Mouse (Mus musculus) liver (tissue): ENCODE results near the gene Olfr1324.
"Not testable (repeated sequence)": the region's sequence is repeated elsewhere in the genome, so short reads cannot be mapped to it uniquely, and the experiment has no call there.

Experiments
- DNase-seq: peaks from one replicate; pipeline ENCODE4 v3.0.0-alpha.2; 2020; ENCODE audit warnings: mixed read lengths

Gene Olfr1324

GRCm38 (mm10) chrX:50428398-50428797 lies at the start of gene Olfr1324:
TSS of gene Olfr1324 (minus strand) at chrX:50428498.
- no peak for DNase-seq

GRCm38 (mm10) chrX:50470341-50470740 lies 42.0 kb upstream of the Olfr1324 start:
- not testable (repeated sequence) for DNase-seq

GRCm38 (mm10) chrX:50456136-50456535 lies 27.8 kb upstream of the Olfr1324 start:
- no peak for DNase-seq

GRCm38 (mm10) chrX:50443352-50443751 lies 15.1 kb upstream of the Olfr1324 start:
- DNase-seq = no peak

- no peak for DNase-seq
Measured at GRCm38 (mm10) chrX:50442696-50443095, 14.4 kb upstream of the Olfr1324 start.

- no peak for DNase-seq
Measured at GRCm38 (mm10) chrX:50432499-50432898, 4.2 kb upstream of the Olfr1324 start.

GRCm38 (mm10) chrX:50427712-50428328 lies 478 bp downstream of the Olfr1324 start:
- DNase-seq = no peak

GRCm38 (mm10) chrX:50425899-50426436 lies 2.3 kb downstream of the Olfr1324 start:
- no peak for DNase-seq

GRCm38 (mm10) chrX:50410361-50410760 lies 17.9 kb downstream of the Olfr1324 start:
- not testable (repeated sequence) for DNase-seq

GRCm38 (mm10) chrX:50390616-50391015 lies 37.7 kb downstream of the Olfr1324 start:
- DNase-seq = not testable (repeated sequence)

- DNase-seq = no peak
Measured at GRCm38 (mm10) chrX:50374978-50375377, 53.3 kb downstream of the Olfr1324 start.
